Mouse (Mus musculus) megakaryocyte, adult 5-6 weeks (primary cell): ENCODE measurements around the gene Entpd5. TPM values are rescaled to one million over a fixed set of nuclear protein-coding genes. Genes with fewer than 3 reads are reported as not detected.
"Not testable (repeated sequence)": the region's sequence is repeated elsewhere in the genome, so short reads cannot be mapped to it uniquely, and the experiment has no call there.

ENCODE experiments used
- ATAC-seq: 2 replicates; pipeline ENCODE4 v1.8.0; 2016; ENCODE audit warnings: mild to moderate bottlenecking, inconsistent platforms; ENCODE audit not compliant: poor library complexity, severe bottlenecking
- total RNA-seq, 2 experiments: library from RNA; stranded (forward) in 1 of 2; stranded (reverse) in 1 of 2; fragments of 153-499, 151-499 nt in 1 of 2; fragments of 221-1000, 200-1000 nt in 1 of 2; gene quantifications; 2 replicates each; pipeline versions ENCODE4 v1.2.3 to v1.2.4; 2015 to 2017

The Entpd5 gene
- total RNA-seq, 2 experiments from 2014 or later: 8.8 to 10.5 TPM

- no peak for ATAC-seq
These were observed 9.2 kb downstream of the Entpd5 start for GRCm38 (mm10) chr12:84399663-84400062.

GRCm38 (mm10) chr12:84399135-84399534, 9.7 kb downstream of the Entpd5 start:
- no peak for ATAC-seq

DNA sequence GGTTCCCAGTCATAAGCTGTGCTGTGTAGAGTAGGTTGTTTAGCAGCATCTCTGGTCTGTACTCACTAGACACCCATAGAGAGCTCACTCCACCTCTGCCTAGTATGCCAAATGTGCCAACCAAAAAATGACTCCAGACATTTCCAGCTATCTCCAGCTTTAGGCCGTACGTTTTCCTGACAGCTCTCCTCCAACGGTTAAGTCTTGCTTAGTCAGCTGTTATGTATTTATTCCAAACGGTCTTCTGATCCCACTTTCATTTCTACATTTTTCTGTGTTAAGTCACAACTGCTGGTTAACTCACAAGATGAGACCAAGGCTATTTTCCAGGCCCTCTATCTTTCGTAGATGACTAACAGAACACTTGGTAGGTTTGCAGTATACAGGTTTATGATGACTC, 10.2 kb downstream of the Entpd5 start:
- no peak for ATAC-seq

- no peak for ATAC-seq
These were observed 11.1 kb downstream of the Entpd5 start for GRCm38 (mm10) chr12:84397685-84398084.

GRCm38 (mm10) chr12:84396947-84397679, 11.7 kb downstream of the Entpd5 start:
- ATAC-seq: no peak

DNA sequence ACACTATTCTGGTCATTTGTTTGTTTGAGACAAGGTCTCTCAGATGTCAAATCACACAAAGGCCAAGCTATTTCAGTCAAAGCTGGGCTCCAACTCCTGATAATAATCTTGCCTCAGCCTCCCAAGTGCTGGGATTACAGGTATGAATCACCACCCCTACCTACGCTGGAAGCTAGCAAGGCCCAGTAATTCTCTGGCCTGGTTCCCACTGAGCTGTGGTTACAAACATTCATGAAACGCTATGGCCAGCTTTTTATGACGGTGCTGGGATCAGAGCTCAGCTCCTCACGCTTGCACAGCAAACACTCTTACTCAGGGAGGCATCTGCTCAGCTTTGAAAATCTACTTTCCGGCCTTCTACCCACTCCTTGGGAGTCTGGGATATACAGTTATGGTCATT, 15.0 kb downstream of the Entpd5 start:
- no peak for ATAC-seq

DNA sequence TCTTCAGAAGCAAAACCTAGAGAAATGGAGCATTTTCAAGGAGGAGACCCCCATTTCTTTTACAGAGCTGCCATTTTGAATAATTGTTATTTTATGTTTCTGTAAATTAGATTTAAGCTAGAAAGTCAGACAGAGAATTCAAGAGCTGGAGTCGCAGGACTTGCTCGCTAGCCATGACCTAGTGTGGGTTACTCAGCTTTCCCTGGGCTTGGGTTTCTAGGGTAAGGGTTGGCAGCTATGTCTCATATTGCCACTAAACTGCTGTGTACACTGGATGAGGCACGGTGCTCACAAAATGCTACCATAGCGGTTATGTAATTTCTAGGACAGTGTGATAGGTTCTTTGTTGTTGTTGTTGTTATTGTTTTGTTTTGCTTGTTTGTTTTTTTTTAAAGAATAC, 16.1 kb downstream of the Entpd5 start:
- no peak for ATAC-seq

GRCm38 (mm10) chr12:84390336-84390735, 18.5 kb downstream of the Entpd5 start:
- no peak for ATAC-seq

DNA sequence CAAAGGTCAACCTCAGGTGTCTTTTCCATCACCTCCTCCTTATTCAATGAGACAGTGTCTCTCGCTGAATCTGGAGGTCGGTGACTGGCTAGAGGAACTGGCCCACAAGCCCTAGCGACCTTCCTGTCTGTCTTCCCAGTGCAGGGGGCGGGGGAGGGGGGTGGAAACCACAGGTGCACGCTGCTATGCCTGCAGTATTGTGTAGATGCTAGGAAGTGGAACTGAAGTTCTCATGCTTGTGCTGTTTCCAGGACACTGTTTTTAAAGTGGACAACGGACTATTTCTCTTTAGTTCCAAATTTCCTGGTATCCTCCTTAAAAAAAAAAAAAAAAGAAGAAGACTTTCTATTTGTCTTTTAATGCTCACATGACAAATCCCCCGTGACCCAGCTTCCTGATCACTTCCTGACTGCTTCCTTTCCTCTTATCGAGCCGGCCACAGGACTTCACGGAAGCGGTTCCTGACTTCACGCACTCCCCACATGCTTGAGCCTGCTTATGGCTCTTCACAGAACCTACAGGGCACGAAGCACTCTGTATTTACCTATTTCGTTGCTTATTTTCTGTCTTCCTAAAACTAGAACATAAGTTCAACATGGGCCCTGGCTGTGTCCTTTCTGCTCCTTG, 19.9 kb downstream of the Entpd5 start:
- ATAC-seq: peak; percentile 72

DNA sequence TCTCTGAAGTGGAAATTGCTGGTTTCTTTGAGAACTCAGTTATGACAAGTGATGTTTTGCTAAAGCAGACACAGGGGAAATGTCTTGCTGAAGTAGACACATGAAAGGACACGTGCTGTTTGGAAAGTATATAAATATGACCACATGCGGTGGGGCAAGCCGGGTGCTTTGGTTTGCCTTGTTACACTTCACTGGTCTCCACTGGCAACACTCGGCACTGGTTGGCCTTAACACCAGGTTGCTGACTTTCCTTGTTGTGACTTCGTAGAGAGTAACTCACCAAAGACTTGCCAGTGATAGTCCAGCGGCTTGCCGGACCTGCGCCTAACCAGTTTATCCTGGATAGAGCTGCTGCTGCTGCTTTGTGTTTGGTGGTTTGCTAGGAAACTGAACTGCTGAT, 20.7 kb downstream of the Entpd5 start:
- no peak for ATAC-seq

GRCm38 (mm10) chr12:84385408-84385807, 23.4 kb downstream of the Entpd5 start:
- no peak for ATAC-seq

DNA sequence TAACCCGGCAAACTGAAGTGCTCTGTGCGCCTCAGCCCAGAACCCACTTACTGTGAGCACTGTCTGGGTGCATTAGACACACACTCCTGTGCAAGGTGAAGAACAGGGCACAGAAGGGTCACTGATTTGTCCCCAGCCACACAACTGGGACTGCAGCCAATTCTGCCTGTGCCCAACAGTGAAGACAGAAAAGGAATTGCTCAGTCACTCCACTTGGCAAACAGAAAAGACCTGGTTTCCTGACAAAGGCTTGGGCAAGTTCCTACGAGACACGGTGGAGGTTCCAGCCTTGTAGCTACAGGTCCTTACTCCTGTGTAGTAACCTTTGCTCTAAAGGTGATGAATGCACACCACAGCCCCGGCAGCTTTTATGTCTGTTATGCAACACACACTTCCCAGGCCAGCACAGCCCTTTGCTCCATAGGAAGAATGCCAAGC, 24.2 kb downstream of the Entpd5 start:
- ATAC-seq: peak; percentile 44; the same call in 1 of the 2 replicates

DNA sequence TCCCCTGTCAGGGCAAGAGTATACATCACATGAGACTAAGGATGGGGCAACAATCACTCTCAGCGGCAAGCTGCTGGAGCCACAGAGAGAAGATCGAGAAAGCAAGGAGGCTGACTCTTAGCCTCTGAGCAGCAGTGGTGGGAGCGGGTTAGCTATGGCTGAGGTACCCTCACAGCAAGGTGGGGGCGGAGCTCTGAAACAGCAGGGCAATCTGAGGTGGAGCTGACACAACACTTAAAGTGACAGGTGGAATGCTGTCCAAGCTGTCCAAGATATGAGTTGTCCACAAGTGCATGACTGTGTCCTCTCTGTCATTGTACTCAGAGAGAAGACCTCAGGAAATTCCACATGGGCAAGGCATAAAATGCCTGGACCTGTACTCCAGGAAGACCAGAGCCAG, 26.5 kb downstream of the Entpd5 start:
- ATAC-seq: no peak

DNA sequence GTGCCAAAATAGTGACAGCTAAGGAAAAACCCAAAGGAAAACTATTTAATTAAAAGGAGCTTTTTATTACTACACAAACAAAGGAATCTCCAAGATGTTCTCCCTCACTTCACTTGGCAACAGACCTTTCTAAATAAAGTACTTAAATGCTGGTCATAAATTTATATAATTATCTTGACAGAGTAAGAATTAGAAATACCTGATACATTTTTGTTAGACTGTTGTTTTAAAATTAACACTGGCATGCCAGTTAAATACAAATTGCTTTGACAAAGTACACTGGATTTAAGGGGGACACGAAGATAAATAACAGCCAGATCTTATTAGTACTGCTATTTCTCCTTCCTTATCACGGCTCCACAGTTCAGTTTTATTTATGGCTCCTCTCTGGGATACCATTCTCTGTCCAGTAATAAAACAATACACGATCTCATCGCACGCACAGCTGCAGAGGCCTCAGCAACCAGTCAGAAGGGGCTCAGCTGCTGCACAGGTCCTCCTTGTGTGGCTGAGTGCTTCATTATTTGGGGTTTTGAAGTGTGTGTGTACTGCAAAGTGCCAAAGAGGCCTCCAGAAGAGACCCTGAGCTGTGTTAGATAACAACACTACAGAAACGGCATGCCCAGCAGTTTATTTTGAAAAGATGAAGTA, 34.9 kb downstream of the Entpd5 start:
- no peak for ATAC-seq

GRCm38 (mm10) chr12:84371647-84372046, 37.2 kb downstream of the Entpd5 start:
- ATAC-seq: no peak

DNA sequence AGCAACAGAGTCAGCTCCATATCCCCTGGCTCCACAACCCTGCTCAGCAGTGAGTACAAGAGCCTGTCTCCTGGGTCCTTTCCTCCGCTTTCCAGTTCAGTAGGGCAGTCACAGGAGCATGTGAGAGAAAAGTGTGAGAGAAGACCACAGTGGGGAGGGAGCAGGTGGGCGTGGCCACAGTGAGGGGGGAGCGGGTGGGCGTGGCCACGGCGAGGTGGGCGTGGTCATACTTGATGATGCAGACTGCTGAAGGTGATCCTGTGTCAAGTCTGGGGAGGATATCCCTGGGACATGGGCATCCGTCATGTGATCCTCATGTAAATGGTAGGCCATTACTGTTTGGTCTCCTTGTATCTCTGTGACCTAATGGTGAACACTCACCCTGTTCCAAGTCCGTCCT, 41.9 kb downstream of the Entpd5 start:
- ATAC-seq: no peak

DNA sequence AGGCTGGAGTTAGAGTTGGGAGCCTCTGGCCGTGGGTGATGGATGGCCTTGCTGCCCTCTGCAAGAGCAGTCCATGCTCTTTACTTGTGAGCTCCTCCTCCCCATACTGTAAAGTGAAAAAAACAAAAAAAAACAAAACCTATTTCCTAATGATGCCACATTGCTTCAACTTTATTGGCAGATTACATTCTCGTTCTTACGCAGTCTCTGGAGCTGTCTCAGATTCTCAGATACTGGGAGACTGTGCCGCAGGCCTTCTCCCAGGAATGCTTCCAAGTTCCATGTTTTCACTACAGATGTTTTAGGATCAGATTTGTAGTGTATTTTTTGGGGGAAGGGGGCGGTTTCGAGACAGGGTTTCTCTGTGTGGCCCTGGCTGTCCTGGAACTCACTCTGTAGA, 43.7 kb downstream of the Entpd5 start:
- no peak for ATAC-seq

DNA sequence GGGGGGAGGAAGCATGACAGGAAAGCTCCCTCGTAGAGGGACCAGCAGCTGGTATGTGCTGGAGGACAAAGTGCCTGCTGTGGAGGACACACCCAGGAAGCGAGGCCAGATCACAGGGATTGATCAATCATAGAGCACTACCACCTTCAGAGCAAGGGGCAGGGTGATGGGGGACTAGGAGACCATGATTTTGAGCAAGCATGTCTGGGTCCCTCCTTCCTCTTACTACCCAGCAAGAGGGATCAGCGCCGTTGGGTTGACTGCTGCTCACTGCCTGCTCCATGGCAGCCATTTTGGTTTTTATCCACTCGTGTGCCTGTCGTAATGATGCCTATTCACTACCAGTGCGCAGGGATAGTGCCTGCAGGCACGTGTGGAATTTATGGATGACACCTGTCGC, 44.5 kb downstream of the Entpd5 start:
- no peak for ATAC-seq

GRCm38 (mm10) chr12:84362872-84363271, 46.0 kb downstream of the Entpd5 start:
- no peak for ATAC-seq

GRCm38 (mm10) chr12:84361555-84362489, 47.0 kb downstream of the Entpd5 start, which contains the start of the genes Coq6 and Fam161b:
TSS of gene Coq6 (plus strand) at chr12:84361657.
TSS of gene Fam161b (minus strand) at chr12:84361833.
- ATAC-seq: peak; percentile 95

- ATAC-seq: not testable (repeated sequence)
These were observed 50.1 kb downstream of the Entpd5 start for GRCm38 (mm10) chr12:84358699-84359098.
